Mouse (Mus musculus): ENCODE data around the gene Foxo6. TPM values are rescaled to one million over a fixed set of nuclear protein-coding genes. Genes with fewer than 3 reads are reported as not detected.

Gene Foxo6
- total RNA-seq, 2 experiments from 2014 or later: 0.40 to 0.64 TPM

Other genes starting within 250 kb of the Foxo6 start
- gene AL607142.1, start 222.4 kb downstream of the Foxo6 start, total RNA-seq (2021): not detected
- gene Edn2, start 126.1 kb downstream of the Foxo6 start, total RNA-seq (2021): under 1 TPM in 1 of 2 experiments, not detected in 1; 0.26 TPM
- gene Scmh1, start 117.9 kb upstream of the Foxo6 start, total RNA-seq (2021): 10 to 100 TPM; 30.6 to 32.8 TPM
- gene Slfnl1, start 244.9 kb upstream of the Foxo6 start, total RNA-seq (2021): not detected

Measured in adrenal gland, adult 18-20 months (tissue).